Mouse (Mus musculus) left cerebral cortex, postnatal 25 days (tissue): ENCODE measurements around the gene Prrg2. TPM values are rescaled to one million over a fixed set of nuclear protein-coding genes. Genes with fewer than 3 reads are reported as not detected.

ENCODE experiments used
- DNase-seq, 2 experiments: peaks; one replicate each; pipeline ENCODE4 v3.0.0; 2022; ENCODE audit warnings: low spot score in 2 of 2, mixed read lengths in 1 of 2
- intact Hi-C: fragments of 180-260 bp; cut with DNase I; formaldehyde crosslinking; loops from one replicate; pipeline ENCODE4 v1.15.1; 2025
- microRNA-seq, 2 experiments: library from miRNA; unstranded; fragments of <30 nt; microRNA quantifications; one replicate each; pipeline ENCODE4 v1.2.0; 2022
- total RNA-seq, 2 experiments: library from RNA; stranded (reverse); gene quantifications; 2 replicates each; pipeline ENCODE4 v1.2.3; 2021

Gene Prrg2
- total RNA-seq, 2 experiments from 2014 or later = 7.3 to 7.6 TPM

GRCm38 (mm10) chr7:45017242-45018061, 45.0 kb downstream of the Prrg2 start, which contains the start of gene Rras:
Rras (plus strand) TSS chr7:45017961.
- intact Hi-C loops = loop anchor here (1.0 kb wide), 1 partner anchor 36 kb away; no protein-coding TSS in a partner anchor
- peak; percentile 78 to 96 for DNase-seq

GRCm38 (mm10) chr7:45016761-45017160, 45.7 kb downstream of the Prrg2 start:
- no peak for DNase-seq
- intact Hi-C loops = loop anchor here (1.0 kb wide), 1 partner anchor 37 kb away; no protein-coding TSS in a partner anchor

- peak; percentile 100 for DNase-seq
- intact Hi-C loops = loop anchor here (2.0 kb wide), 1 partner anchor 17 kb away; the partner anchor contains the start of gene Bcl2l12
These were observed 46.4 kb downstream of the Prrg2 start, which contains the start of gene Scaf1 for GRCm38 (mm10) chr7:45015957-45016612. Scaf1 (minus strand) TSS chr7:45016363.

GRCm38 (mm10) chr7:45015344-45015956, 47.0 kb downstream of the Prrg2 start:
- intact Hi-C loops = loop anchor here (2.0 kb wide), 1 partner anchor 17 kb away; the partner anchor contains the start of gene Bcl2l12
- no peak for DNase-seq

GRCm38 (mm10) chr7:45014096-45014451, 48.4 kb downstream of the Prrg2 start:
- intact Hi-C loops = loop anchor here (2.0 kb wide), 1 partner anchor 15 kb away; the partner anchor contains the start of gene Bcl2l12
- no peak for DNase-seq

DNA sequence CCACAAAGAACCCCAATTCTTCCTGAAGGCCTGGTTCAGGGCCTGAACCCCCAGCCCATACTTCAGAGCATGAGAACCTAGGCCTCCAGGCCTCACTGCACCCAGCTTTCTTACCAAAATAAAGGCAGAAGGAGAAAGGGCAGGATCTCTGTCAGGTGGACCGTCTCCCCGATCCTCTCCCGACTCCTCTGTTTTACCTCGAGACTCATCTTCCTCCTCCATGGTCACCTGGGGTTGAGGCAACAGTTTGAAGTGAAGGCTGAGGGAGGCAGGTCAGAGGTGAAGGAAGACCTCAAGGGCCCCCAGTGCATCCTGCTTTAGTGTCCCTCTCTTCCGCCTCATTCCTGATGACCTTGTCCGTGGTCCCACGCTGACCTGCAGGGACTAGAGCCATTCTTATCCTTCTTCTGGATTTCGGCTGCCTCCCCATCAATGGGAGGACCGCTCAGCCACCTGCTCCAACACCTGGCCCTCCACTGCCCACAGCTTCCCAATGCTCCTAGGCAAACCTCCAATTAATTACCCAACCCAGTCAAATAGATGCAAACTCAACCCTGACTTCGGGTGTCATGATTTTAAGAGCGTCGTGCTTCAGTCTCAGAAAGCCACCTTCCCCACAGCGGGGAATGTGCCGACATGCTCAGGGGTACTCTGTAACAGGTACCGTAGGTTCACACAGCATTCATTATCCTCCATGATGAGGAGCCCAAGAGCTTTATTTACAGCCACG, 48.9 kb downstream of the Prrg2 start:
- intact Hi-C loops = loop anchor here (2.0 kb wide), 1 partner anchor 15 kb away; the partner anchor contains the start of gene Bcl2l12
- no peak for DNase-seq

DNA sequence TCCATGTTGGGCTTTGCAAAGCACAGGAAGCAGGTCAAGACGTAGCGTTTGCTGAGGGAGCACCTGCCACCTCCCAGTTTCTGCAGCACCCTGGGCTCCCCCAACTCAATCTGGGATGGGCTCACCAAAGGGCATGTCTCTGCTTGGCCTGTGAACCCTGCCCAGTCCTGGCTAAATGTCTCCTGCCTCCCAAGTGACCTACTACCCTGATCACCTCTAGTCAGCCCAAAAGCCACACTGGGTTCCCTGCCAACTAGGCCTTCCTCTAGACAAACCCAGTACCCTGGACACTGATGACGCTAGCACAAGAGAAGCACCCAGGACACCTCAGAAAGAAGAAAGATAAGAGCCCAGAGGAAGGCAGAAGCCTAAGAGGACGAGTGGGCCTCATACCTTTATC, 49.7 kb downstream of the Prrg2 start:
- intact Hi-C loops = no loop called here

DNA sequence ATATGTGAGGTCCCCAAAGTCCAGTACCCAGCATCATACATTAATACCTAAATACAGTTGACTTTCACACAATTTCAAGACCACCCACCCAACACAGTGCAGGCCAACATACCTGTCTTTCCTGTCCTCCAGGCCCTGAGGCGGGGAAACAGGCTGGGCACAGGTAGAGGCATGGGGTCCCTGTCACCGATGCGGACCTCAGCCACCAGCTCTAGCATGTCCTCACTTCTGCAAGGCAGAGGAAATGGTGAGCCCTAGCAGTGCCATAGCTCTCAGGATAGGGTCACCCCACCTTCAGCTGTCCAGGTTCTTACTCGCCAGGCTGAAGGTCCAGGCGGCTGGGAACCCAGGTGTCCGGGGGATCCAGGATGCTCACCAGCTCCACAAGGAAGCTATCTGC, 50.5 kb downstream of the Prrg2 start:
- DNase-seq = no peak
- intact Hi-C loops = no loop called here

More for the DNA sequence above, 49.7 kb downstream of the Prrg2 start:
- DNase-seq = no peak

DNA sequence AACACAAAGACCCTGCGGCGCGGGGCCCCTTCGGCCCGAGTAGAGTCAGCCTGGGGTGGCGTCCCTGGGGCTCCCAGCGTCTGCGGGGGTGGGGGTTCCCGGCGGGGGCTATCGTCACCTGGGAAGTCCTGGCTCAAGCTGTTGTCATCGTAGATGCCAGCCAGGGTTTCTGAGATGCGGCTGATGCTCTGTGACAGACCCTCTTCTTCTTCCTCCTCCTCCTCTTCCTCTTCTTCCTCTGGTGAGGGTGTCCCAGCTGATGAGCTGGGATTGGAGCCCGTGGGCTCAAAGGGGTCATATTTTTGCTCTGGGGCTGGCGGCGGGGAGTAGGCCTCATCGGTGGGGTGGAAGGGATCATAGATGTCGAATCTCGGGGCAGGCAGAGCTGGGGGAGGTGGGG, 54.1 kb downstream of the Prrg2 start:
- DNase-seq = no peak
- intact Hi-C loops = no loop called here

- intact Hi-C loops = no loop called here
- DNase-seq = no peak
These were observed 54.6 kb downstream of the Prrg2 start for GRCm38 (mm10) chr7:45007846-45008245.

DNA sequence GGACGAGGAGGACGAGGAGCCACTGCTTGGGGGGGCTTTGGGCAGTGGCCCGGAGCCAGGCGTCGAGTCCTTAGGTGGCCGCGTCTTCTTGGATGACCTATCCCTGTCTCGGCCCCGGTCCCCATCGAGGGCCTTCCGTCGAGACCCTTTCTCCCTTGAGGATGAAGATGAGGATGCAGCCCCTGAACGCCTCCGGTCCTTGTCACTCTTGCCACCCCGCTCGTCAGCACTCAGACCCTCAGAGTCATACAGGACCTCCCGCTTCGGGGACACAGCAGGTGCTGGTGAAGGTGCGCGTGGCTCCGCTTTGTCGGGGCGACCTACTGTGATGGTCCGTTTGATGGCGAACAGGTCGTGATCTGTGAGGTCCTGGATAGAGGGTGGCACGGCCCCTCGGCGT, 55.3 kb downstream of the Prrg2 start:
- intact Hi-C loops = no loop called here
- DNase-seq = no peak

DNA sequence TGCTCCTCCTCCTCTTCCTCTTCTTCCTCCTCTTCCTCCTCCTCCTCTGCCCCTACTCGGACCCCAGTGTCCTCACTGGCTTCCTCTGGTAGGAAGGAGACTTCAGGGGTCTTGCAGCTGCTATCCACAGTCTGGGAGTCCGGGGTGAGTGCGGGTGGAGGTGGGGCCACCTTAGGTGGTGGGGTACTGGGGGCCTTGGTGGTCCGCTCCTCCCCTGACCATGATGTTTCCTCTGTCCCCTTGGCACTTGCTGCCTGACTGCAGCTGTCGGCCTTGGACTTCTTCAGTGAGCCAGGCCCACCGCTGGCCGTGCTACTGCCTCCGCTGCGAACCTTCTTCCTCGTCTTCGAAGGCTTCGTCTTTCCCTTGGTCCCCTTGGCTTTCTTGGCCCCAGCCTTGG, 56.0 kb downstream of the Prrg2 start:
- no peak for DNase-seq
- intact Hi-C loops = no loop called here

DNA sequence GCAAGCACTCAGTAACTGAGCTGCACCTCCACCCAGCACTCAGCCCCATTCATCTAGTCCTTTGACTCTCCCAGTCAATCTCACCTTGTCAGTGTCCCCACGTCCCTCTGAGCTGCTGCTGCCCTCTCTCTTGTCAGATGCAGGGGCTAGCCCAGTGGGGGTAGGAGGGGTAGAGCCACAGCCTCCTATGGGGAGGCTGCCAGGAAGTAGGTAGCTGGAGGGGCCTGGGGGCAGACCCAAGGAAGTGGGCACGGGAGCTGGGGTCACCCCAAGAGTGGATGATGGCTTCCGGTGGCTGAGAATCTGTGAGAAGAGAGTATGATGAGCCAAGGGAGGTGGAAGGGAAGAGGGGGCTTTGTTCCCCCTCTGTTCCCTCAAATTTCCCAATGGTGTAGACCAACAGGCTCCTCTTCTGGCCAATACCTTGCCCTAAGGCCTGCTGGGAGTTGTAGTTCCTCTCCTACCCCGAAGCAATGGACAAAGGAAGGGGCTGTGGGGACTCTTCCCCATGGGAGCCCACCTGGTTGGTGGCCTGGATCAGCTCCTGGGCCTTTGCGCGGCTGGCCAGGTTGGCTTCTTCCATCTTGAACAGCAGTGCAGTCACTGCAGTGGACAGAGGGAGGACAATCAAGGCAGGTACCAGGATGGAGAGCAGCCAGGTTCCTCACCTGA, 57.0 kb downstream of the Prrg2 start:
- no peak for DNase-seq
- intact Hi-C loops = no loop called here

DNA sequence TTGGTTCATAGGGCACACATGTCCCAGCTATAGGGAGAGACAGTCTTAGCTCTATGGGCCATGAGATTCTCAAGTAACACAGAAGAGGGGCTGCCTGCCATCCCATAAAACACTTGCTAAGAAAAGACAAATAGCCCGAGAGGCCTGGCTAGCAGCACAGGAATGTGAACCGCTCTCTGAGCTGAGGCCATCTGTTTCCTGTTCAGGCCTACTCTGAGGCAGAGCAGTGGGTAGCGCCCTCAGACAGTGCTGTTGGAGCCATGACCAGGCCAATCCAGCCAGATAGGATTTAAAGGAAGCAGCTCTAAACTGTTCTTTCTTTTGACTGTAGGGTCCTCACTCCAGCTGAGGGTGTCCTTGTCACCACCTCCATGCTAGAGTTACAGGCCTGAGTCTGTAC, 57.9 kb downstream of the Prrg2 start:
- no peak for DNase-seq
- intact Hi-C loops = no loop called here

Small RNAs within 50 kb of the gene (microRNA-seq; reads per million reads assigned to microRNA genes)
- gene Mir7054 = 2.0 to 3.2 reads per million in 2 experiments

Other genes starting within 250 kb of the Prrg2 start
- 10 to 100 TPM; 27.3 to 30.4 TPM for gene Nup62, start 246.6 kb downstream of the Prrg2 start, total RNA-seq
- 1 to 10 TPM; 1.9 to 2.4 TPM for gene Il4i1, start 246.3 kb downstream of the Prrg2 start, total RNA-seq
- gene Atf5, start 246.0 kb downstream of the Prrg2 start, total RNA-seq = 10 to 100 TPM; 23.3 to 25.5 TPM
- 10 to 100 TPM; 78.5 to 79.1 TPM for gene Akt1s1, start 213.7 kb downstream of the Prrg2 start, total RNA-seq
- gene Tbc1d17, start 213.6 kb downstream of the Prrg2 start, total RNA-seq = 10 to 100 TPM; 61.6 to 72.9 TPM
- gene Pnkp, start 205.5 kb downstream of the Prrg2 start, total RNA-seq = 10 to 100 TPM; 26.4 to 27.3 TPM
- 100 to 1,000 TPM; 286 to 287 TPM for gene Ptov1, start 192.9 kb downstream of the Prrg2 start, total RNA-seq
- 10 to 100 TPM; 88.8 to 89.5 TPM for gene Med25, start 170.0 kb downstream of the Prrg2 start, total RNA-seq
- gene Fuz, start 166.6 kb downstream of the Prrg2 start, total RNA-seq = 10 to 100 TPM; 20.7 to 25.5 TPM
- 100 to 1,000 TPM; 325 to 334 TPM for gene Ap2a1, start 133.2 kb downstream of the Prrg2 start, total RNA-seq
- 1 to 10 TPM; 1.6 to 3.6 TPM for gene Tsks, start 119.5 kb downstream of the Prrg2 start, total RNA-seq
- 10 to 100 TPM; 89.3 to 95.9 TPM for gene Cpt1c, start 87.8 kb downstream of the Prrg2 start, total RNA-seq
- gene Prmt1, start 76.1 kb downstream of the Prrg2 start, total RNA-seq = 100 to 1,000 TPM; 140 to 163 TPM
- 10 to 100 TPM; 31.4 to 42.7 TPM for gene Irf3, start 65.0 kb downstream of the Prrg2 start, total RNA-seq
- gene Bcl2l12, start 64.0 kb downstream of the Prrg2 start, total RNA-seq = 1 to 10 TPM; 2.7 TPM
- gene Scaf1, start 46.3 kb downstream of the Prrg2 start, total RNA-seq = 100 to 1,000 TPM; 161 to 163 TPM
- 10 to 100 TPM; 12.0 to 13.8 TPM for gene Rras, start 44.7 kb downstream of the Prrg2 start, total RNA-seq
- gene Prr12, start 9.8 kb downstream of the Prrg2 start, total RNA-seq = 10 to 100 TPM; 59.1 to 65.5 TPM
- 10 to 100 TPM; 48.5 to 53.0 TPM for gene Nosip, start 248 bp downstream of the Prrg2 start, total RNA-seq
- 1 to 10 TPM; 5.3 to 6.0 TPM for gene Rcn3, start 29.5 kb upstream of the Prrg2 start, total RNA-seq
- gene Fcgrt, start 41.2 kb upstream of the Prrg2 start, total RNA-seq = 10 to 100 TPM; 22.7 to 24.1 TPM
- 100 to 1,000 TPM; 410 to 413 TPM for gene Rps11, start 61.8 kb upstream of the Prrg2 start, total RNA-seq
- gene Rpl13a, start 66.1 kb upstream of the Prrg2 start, total RNA-seq = 100 to 1,000 TPM; 630 to 639 TPM
- not detected for gene Gm45713, start 73.6 kb upstream of the Prrg2 start, total RNA-seq
- 1 to 10 TPM; 3.3 to 5.4 TPM for gene Flt3l, start 73.8 kb upstream of the Prrg2 start, total RNA-seq
- gene Pih1d1, start 91.6 kb upstream of the Prrg2 start, total RNA-seq = 10 to 100 TPM; 45.8 to 49.3 TPM
- gene Aldh16a1, start 91.9 kb upstream of the Prrg2 start, total RNA-seq = 10 to 100 TPM; 13.6 to 14.1 TPM
- 1,000 to 10,000 TPM; 1,365 to 1,520 TPM for gene Slc17a7, start 101.3 kb upstream of the Prrg2 start, total RNA-seq
- gene Gfy, start 116.9 kb upstream of the Prrg2 start, total RNA-seq = under 1 TPM in 1 of 2 experiments, not detected in 1; 0.18 TPM
- not detected for gene Pth2, start 118.3 kb upstream of the Prrg2 start, total RNA-seq
- gene Ccdc155, start 142.2 kb upstream of the Prrg2 start, total RNA-seq = 1 to 10 TPM; 5.2 to 5.3 TPM
- gene Dkkl1, start 149.5 kb upstream of the Prrg2 start, total RNA-seq = 10 to 100 TPM; 25.1 to 29.2 TPM
- 1 to 10 TPM; 2.8 to 5.5 TPM for gene Tead2, start 153.1 kb upstream of the Prrg2 start, total RNA-seq
- gene Cd37, start 176.4 kb upstream of the Prrg2 start, total RNA-seq = 1 to 10 TPM; 2.5 to 4.4 TPM
- gene Slc6a16, start 178.4 kb upstream of the Prrg2 start, total RNA-seq = 1 to 10 TPM; 1.6 to 1.9 TPM
- gene Slc6a21, start 214.8 kb upstream of the Prrg2 start, total RNA-seq = under 1 TPM in 1 of 2 experiments, not detected in 1; 0.23 TPM